Mouse (Mus musculus) bone marrow, adult 2 months (tissue): ENCODE measurements around the gene Pom121l2.

ENCODE experiments used
- CTCF ChIP-seq: fragments of 200-500 bp; IDR thresholded peaks from 2 replicates; pipeline ENCODE4 v1.5.1; 2011; ENCODE audit warnings: low read length, control low read depth; ENCODE audit not compliant: control insufficient read depth, insufficient read depth
- POLR2A ChIP-seq: fragments of 200-500 bp; IDR thresholded peaks from 2 replicates; pipeline ENCODE4 v1.6.1; 2011; ENCODE audit warnings: low read depth, mild to moderate bottlenecking, control low read depth, low read length, borderline replicate concordance; ENCODE audit not compliant: control insufficient read depth

DNA sequence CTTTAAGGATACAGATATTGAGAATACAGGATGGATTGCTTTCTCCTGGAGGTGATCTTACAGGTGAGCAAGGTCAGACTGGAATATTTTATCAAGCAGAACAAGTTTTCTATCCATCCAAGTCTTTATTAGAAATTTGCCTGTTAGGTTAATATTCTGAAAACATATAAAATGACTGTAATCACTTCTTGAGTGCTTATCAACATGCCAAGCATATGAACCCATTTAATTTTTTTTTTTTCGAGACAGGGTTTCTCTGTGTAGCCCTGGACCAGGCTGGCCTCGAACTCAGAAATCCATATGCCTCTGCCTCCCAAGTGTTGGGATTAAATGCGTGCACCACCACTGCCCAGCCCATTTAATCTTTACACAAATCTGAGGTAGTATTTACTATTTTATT lies 56.0 kb downstream of the Pom121l2 start:
- TF ChIP-seq CTCF = no peak
- TF ChIP-seq POLR2A = no peak
